Mouse (Mus musculus) B cell, adult 2 months (primary cell): Measurements from ENCODE around the gene Plcb4.
"Not testable (repeated sequence)": the region's sequence is repeated elsewhere in the genome, so short reads cannot be mapped to it uniquely, and the experiment has no call there.

Experiments used
- DNase-seq, 2 experiments: peaks; one replicate each; pipeline ENCODE4 v3.0.0; 2022

Gene Plcb4

GRCm38 (mm10) chr2:135675284-135675683 is 16.5 kb downstream of the Plcb4 start:
- no peak for DNase-seq

GRCm38 (mm10) chr2:135676978-135677501 is 18.2 kb downstream of the Plcb4 start:
- no peak for DNase-seq

GRCm38 (mm10) chr2:135677601-135678000 is 18.8 kb downstream of the Plcb4 start:
- DNase-seq: no peak

- DNase-seq: no peak
Observed at GRCm38 (mm10) chr2:135680001-135680400, 21.2 kb downstream of the Plcb4 start.

- no peak for DNase-seq
Observed at GRCm38 (mm10) chr2:135680406-135681134, 21.8 kb downstream of the Plcb4 start.

- no peak for DNase-seq
Observed at GRCm38 (mm10) chr2:135683684-135684440, 25.1 kb downstream of the Plcb4 start.

- no peak for DNase-seq
Observed at GRCm38 (mm10) chr2:135686692-135687091, 27.9 kb downstream of the Plcb4 start.

GRCm38 (mm10) chr2:135687585-135687984 is 28.8 kb downstream of the Plcb4 start:
- DNase-seq: no peak

- DNase-seq: no peak
Observed at GRCm38 (mm10) chr2:135692568-135693488, 34.0 kb downstream of the Plcb4 start.

- DNase-seq: no peak
Observed at GRCm38 (mm10) chr2:135700686-135701413, 42.0 kb downstream of the Plcb4 start.

GRCm38 (mm10) chr2:135704673-135705072 is 45.9 kb downstream of the Plcb4 start:
- DNase-seq: no peak

- DNase-seq: no peak
Observed at GRCm38 (mm10) chr2:135707305-135707704, 48.5 kb downstream of the Plcb4 start.

GRCm38 (mm10) chr2:135708386-135708785 is 49.6 kb downstream of the Plcb4 start:
- no peak for DNase-seq

GRCm38 (mm10) chr2:135708796-135709195 is 50.0 kb downstream of the Plcb4 start:
- DNase-seq: no peak

GRCm38 (mm10) chr2:135709736-135710135 is 50.9 kb downstream of the Plcb4 start:
- DNase-seq: not testable (repeated sequence)

GRCm38 (mm10) chr2:135711049-135711924 is 52.5 kb downstream of the Plcb4 start:
- DNase-seq: no peak

- DNase-seq: no peak
Observed at GRCm38 (mm10) chr2:135711925-135712288, 53.1 kb downstream of the Plcb4 start.

- DNase-seq: no peak
Observed at GRCm38 (mm10) chr2:135712331-135712730, 53.5 kb downstream of the Plcb4 start.

GRCm38 (mm10) chr2:135712921-135713320 is 54.1 kb downstream of the Plcb4 start:
- DNase-seq: no peak

GRCm38 (mm10) chr2:135716180-135716579 is 57.4 kb downstream of the Plcb4 start:
- DNase-seq: no peak
